Mouse (Mus musculus) liver, adult (tissue): ENCODE results near the gene Kng2.

Experiments
- GATA4 ChIP-seq: IDR thresholded peaks from 2 replicates; pipeline ENCODE4 v1.6.1; 2014; ENCODE audit warnings: mild to moderate bottlenecking, low read length; ENCODE audit not compliant: insufficient replicate concordance

Kng2 gene

DNA sequence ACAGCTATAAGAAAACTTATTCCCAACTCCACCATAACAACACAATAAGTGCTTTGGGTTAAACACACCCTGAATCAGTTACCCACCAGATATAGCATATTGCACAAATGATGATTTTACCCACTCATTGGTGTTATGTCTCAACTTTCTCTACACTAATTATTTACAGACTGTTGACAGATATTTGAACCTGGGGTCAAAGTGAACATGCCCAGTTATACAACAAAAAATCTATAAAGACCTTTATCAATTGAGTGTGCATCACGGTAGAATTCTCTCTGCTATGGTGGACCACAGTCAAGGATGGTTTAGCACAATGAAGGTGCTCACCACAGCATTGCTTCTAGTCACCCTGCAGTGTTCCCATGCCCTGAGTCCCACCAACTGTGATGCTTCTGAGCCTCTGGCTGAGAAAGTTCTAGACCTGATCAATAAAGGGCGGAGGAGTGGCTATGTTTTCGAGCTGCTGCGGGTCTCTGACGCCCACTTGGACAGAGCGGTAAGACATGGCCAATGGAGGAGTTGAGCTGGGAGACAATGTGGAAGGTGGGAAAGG is 78.4 kb downstream of the Kng2 start, which contains the start of gene Hrg:
TSS of gene Hrg (plus strand) at position 233 of the 556 bp plus-strand sequence.
- TF ChIP-seq GATA4: peak; percentile 24; the same call in 1 of the 2 replicates

DNA sequence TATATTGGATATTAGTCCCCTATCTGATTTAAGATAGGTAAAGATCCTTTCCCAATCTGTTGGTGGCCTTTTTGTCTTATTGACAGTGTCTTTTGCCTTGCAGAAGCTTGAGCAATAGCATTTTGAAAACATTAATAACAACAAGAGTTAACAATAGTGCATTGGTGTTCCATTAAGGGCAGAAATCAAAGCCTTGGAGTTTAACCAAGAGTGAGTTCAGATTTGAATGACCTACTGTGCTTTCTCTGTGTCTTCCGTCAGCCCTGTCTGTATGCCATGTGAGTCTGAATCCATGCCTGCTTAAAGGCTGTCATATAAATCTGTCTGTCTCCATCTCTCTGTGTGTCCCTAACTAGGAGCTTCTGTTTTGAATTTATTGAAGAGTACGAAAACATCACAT is 81.9 kb downstream of the Kng2 start:
- no peak for TF ChIP-seq GATA4

- no peak for TF ChIP-seq GATA4
Observed at GRCm38 (mm10) chr16:22939120-22939695, 90.1 kb downstream of the Kng2 start.

- no peak for TF ChIP-seq GATA4
Observed at GRCm38 (mm10) chr16:22938541-22938940, 90.7 kb downstream of the Kng2 start.

- TF ChIP-seq GATA4: no peak
Observed at GRCm38 (mm10) chr16:22937631-22938030, 91.7 kb downstream of the Kng2 start.
